Comparison of ENCODE assay signal across 10 mouse cellular contexts in genomic region chr2:152704811-152705370, GRCm38 (mm10). TPM values are rescaled to one million over a fixed set of nuclear protein-coding genes. Genes with fewer than 3 reads are reported as not detected.
DNase-seq lines count a peak whose midpoint lies in the region; ATAC-seq and TF ChIP-seq lines count a peak whose summit lies in the region.
"Had no signal": no experiment of that assay in that cellular context is flagged by ENCODE, and none has a peak within 500 bp of the region (broad histone marks: within the 10 kb centered on the region; RNA-seq: fewer than 3 reads in every experiment).

No protein-coding gene starts in this region.

- DNase-seq in kidney, adult 2 months: no peak
- DNase-seq in cerebellum, adult 9-10 months: peak; percentile 70
- DNase-seq in midbrain, embryonic 14.5 days: no peak
- DNase-seq in ovary, adult 18-20 months (ENCODE audit: low spot score): no peak
- no peak for DNase-seq in adipocyte (ENCODE audit: low spot score)
- DNase-seq: heart, adult 18-20 months; kidney, adult 18-20 months; liver, postnatal 0 days had no signal

- H3K4me1 ChIP-seq in kidney, embryonic 15.5 days: peaks cover 48% of the 10 kb centered on the region
- H3K4me1 ChIP-seq in kidney, adult 2 months (ENCODE audit: control insufficient read depth, insufficient read depth, low read length): peaks cover 15% of the 10 kb centered on the region
- H3K4me1 ChIP-seq in embryonic facial prominence, embryonic 13.5 days: peaks cover 47% of the 10 kb centered on the region
- H3K4me1 ChIP-seq in midbrain, embryonic 14.5 days (ENCODE audit: control insufficient read depth, insufficient read depth, low read length): peaks cover 10% of the 10 kb centered on the region; the same call in 1 of the 2 replicates

- no peak overlapping the region for H3K4me2 ChIP-seq in kidney, embryonic 15.5 days
- no peak overlapping the region for H3K4me2 ChIP-seq in embryonic facial prominence, embryonic 13.5 days
- no peak overlapping the region for H3K4me2 ChIP-seq in midbrain, embryonic 14.5 days (ENCODE audit: low read length)

- H3K9me3 ChIP-seq in kidney, embryonic 15.5 days (replicated peaks): no peaks in the 10 kb centered on the region
- no peaks in the 10 kb centered on the region for H3K9me3 ChIP-seq in embryonic facial prominence, embryonic 13.5 days
- H3K9me3 ChIP-seq in midbrain, embryonic 14.5 days (ENCODE audit: control insufficient read depth, low read length): no peaks in the 10 kb centered on the region

- H3K36me3 ChIP-seq in kidney, embryonic 15.5 days: peaks cover 71% of the 10 kb centered on the region
- peaks cover 1% of the 10 kb centered on the region; the same call in 1 of the 2 replicates for H3K36me3 ChIP-seq in kidney, adult 2 months (ENCODE audit: control insufficient read depth, insufficient read depth, low read length)
- peaks cover 66% of the 10 kb centered on the region for H3K36me3 ChIP-seq in embryonic facial prominence, embryonic 13.5 days
- H3K36me3 ChIP-seq in midbrain, embryonic 14.5 days (ENCODE audit: control insufficient read depth, insufficient read depth, low read length): peaks cover 72% of the 10 kb centered on the region

- TF ChIP-seq POLR2A in kidney, adult 2 months (IDR thresholded peaks at IDR 0.05; ENCODE audit: low read depth, low read length): no peak

- ATAC-seq in kidney, embryonic 15.5 days (replicated peaks; ENCODE audit: low FRiP score): no peak
- no peak for ATAC-seq in embryonic facial prominence, embryonic 13.5 days (ENCODE audit: insufficient number of reproducible peaks, insufficient read depth, low FRiP score, low TSS enrichment, low read depth)
- ATAC-seq in midbrain, embryonic 14.5 days (ENCODE audit: low FRiP score, low TSS enrichment): no peak
- ATAC-seq: liver, postnatal 0 days had no signal

- 92% methylated on average over 14 of the region's 14 CpGs for WGBS in kidney, embryonic 15.5 days
- WGBS in kidney, adult 2 months: 84% methylated on average over 14 of the region's 14 CpGs
- WGBS in embryonic facial prominence, embryonic 13.5 days: 83% methylated on average over 14 of the region's 14 CpGs
- 93% methylated on average over 14 of the region's 14 CpGs for WGBS in midbrain, embryonic 14.5 days

- TF ChIP-seq CTCF in kidney, adult 2 months (conservative IDR thresholded peaks at IDR 0.05; ENCODE audit: insufficient read depth, insufficient read length, low read depth, low read length): no peak

- H3K27me3 ChIP-seq in kidney, embryonic 15.5 days: no peaks in the 10 kb centered on the region
- H3K27me3 ChIP-seq in kidney, adult 2 months (replicated peaks; ENCODE audit: control insufficient read depth, insufficient read depth, low read length): no peaks in the 10 kb centered on the region
- H3K27me3 ChIP-seq in embryonic facial prominence, embryonic 13.5 days: no peaks in the 10 kb centered on the region
- no peaks in the 10 kb centered on the region for H3K27me3 ChIP-seq in midbrain, embryonic 14.5 days (ENCODE audit: control insufficient read depth, insufficient read depth, low read length)

- no peak overlapping the region for H3K9ac ChIP-seq in kidney, embryonic 15.5 days
- peak overlapping the region; percentile 55 for H3K9ac ChIP-seq in embryonic facial prominence, embryonic 13.5 days
- no peak overlapping the region for H3K9ac ChIP-seq in midbrain, embryonic 14.5 days (replicated peaks; ENCODE audit: low read length)
- H3K9ac ChIP-seq: liver, postnatal 0 days had no signal

- H3K27ac ChIP-seq in kidney, embryonic 15.5 days: peak overlapping the region; percentile 97; the same call in 1 of the 2 replicates
- H3K27ac ChIP-seq in kidney, adult 2 months (ENCODE audit: insufficient read depth, low read depth, low read length): no peak overlapping the region
- peak overlapping the region; percentile 98 for H3K27ac ChIP-seq in embryonic facial prominence, embryonic 13.5 days
- H3K27ac ChIP-seq in midbrain, embryonic 14.5 days (replicated peaks; ENCODE audit: low read depth, low read length): peak overlapping the region; percentile 52; the same call in 1 of the 2 replicates

- H3K4me3 ChIP-seq in kidney, embryonic 15.5 days (replicated peaks): no peak overlapping the region
- no peak overlapping the region for H3K4me3 ChIP-seq in kidney, adult 2 months (ENCODE audit: insufficient read depth, low read depth, low read length)
- H3K4me3 ChIP-seq in embryonic facial prominence, embryonic 13.5 days: no peak overlapping the region
- no peak overlapping the region for H3K4me3 ChIP-seq in midbrain, embryonic 14.5 days (replicated peaks; ENCODE audit: low read depth, low read length)

RNA-seq across cellular contexts. Expression of gene Mcts2, which starts 18.1 kb away (rescaled TPM):
- polyA plus RNA-seq in kidney, embryonic 15.5 days (2015; fragmentation: Nextera tagmentation; extraction: Ambion mirVana): 29.5 and 31.0 TPM in 2 replicates
- polyA plus RNA-seq in kidney, adult 2 months (2012; rRNA removed): 8.4 and 10.1 TPM in 2 replicates
- 37.3 and 40.7 TPM in 2 replicates for polyA plus RNA-seq in embryonic facial prominence, embryonic 13.5 days (2015; fragmentation: Nextera tagmentation; extraction: Ambion mirVana)
- 39.9 and 41.4 TPM in 2 replicates for polyA plus RNA-seq in midbrain, embryonic 14.5 days (2014; fragmentation: Nextera tagmentation; extraction: Ambion mirVana)

RNA-seq across cellular contexts. Expression of gene Id1, which starts 31.2 kb away (rescaled TPM):
- polyA plus RNA-seq in kidney, embryonic 15.5 days (2015; fragmentation: Nextera tagmentation; extraction: Ambion mirVana): 133 and 143 TPM in 2 replicates
- polyA plus RNA-seq in kidney, adult 2 months (2012; rRNA removed): 156 and 235 TPM in 2 replicates
- polyA plus RNA-seq in embryonic facial prominence, embryonic 13.5 days (2015; fragmentation: Nextera tagmentation; extraction: Ambion mirVana): 179 and 189 TPM in 2 replicates
- polyA plus RNA-seq in midbrain, embryonic 14.5 days (2014; fragmentation: Nextera tagmentation; extraction: Ambion mirVana): 33.5 and 38.8 TPM in 2 replicates

RNA-seq across cellular contexts. Expression of gene H13, which starts 35.6 kb away (rescaled TPM):
- polyA plus RNA-seq in kidney, embryonic 15.5 days (2015; fragmentation: Nextera tagmentation; extraction: Ambion mirVana): 141 and 147 TPM in 2 replicates
- 129 and 161 TPM in 2 replicates for polyA plus RNA-seq in kidney, adult 2 months (2012; rRNA removed)
- 123 and 125 TPM in 2 replicates for polyA plus RNA-seq in embryonic facial prominence, embryonic 13.5 days (2015; fragmentation: Nextera tagmentation; extraction: Ambion mirVana)
- polyA plus RNA-seq in midbrain, embryonic 14.5 days (2014; fragmentation: Nextera tagmentation; extraction: Ambion mirVana): 177 and 184 TPM in 2 replicates

RNA-seq across cellular contexts. Expression of gene Cox4i2, which starts 49.1 kb away (rescaled TPM):
- 16.4 and 20.9 TPM in 2 replicates for polyA plus RNA-seq in kidney, embryonic 15.5 days (2015; fragmentation: Nextera tagmentation; extraction: Ambion mirVana)
- polyA plus RNA-seq in kidney, adult 2 months (2012; rRNA removed): 2.9 and 3.1 TPM in 2 replicates
- 29.3 and 29.8 TPM in 2 replicates for polyA plus RNA-seq in embryonic facial prominence, embryonic 13.5 days (2015; fragmentation: Nextera tagmentation; extraction: Ambion mirVana)
- 5.4 and 5.6 TPM in 2 replicates for polyA plus RNA-seq in midbrain, embryonic 14.5 days (2014; fragmentation: Nextera tagmentation; extraction: Ambion mirVana)
